Mouse (Mus musculus) limb, embryonic 10.5 days (tissue): Measurements from ENCODE around the gene Enpp7. TPM values are rescaled to one million over a fixed set of nuclear protein-coding genes. Genes with fewer than 3 reads are reported as not detected.
A peak's percentile ranks its signal among the peaks of the same experiment; 100 is the strongest.

ENCODE experiments used
- DNase-seq: peaks from one replicate; pipeline ENCODE4 v3.0.0-alpha.2; 2017; ENCODE audit warnings: low spot score
- H3K27ac ChIP-seq: fragments of 300-500 bp; sonication (generic); 2 replicates; pipeline ENCODE4 v1.5.1; 2016; ENCODE audit warnings: mild to moderate bottlenecking
- H3K27me3 ChIP-seq: fragments of 300-500 bp; sonication (generic); 2 replicates; pipeline ENCODE4 v1.6.1; 2016; ENCODE audit warnings: low read depth, mild to moderate bottlenecking; ENCODE audit not compliant: poor library complexity, severe bottlenecking
- H3K36me3 ChIP-seq: fragments of 300-500 bp; sonication (generic); 2 replicates; pipeline ENCODE4 v1.6.1; 2016; ENCODE audit warnings: mild to moderate bottlenecking, moderate library complexity
- H3K4me1 ChIP-seq: fragments of 300-500 bp; sonication (generic); 2 replicates; pipeline ENCODE4 v1.6.1; 2016
- H3K4me3 ChIP-seq: fragments of 300-500 bp; sonication (generic); 2 replicates; pipeline ENCODE4 v1.5.1; 2016; ENCODE audit warnings: mild to moderate bottlenecking, moderate library complexity
- H3K9me3 ChIP-seq: fragments of 300-500 bp; sonication (generic); replicated peaks from 2 replicates; pipeline ENCODE4 v1.6.1; 2016; ENCODE audit warnings: mild to moderate bottlenecking
- WGBS: fragments of 180-500 bp; shearing (Covaris S2); methylation state at CpG from one replicate; pipeline ENCODE4 v1.1.7; 2016; 5-methylcytosine and 5-hydroxymethylcytosine counted together
- polyA plus RNA-seq: library from polyadenylated mRNA; unstranded; fragments of >200 nt; fragmentation: Nextera tagmentation; extraction: Ambion mirVana; gene quantifications from 2 replicates; pipeline ENCODE4 v1.2.1, GENCODE M21; 2016

The Enpp7 gene
- polyA plus RNA-seq, 1 experiment from 2014 or later: not detected

DNA sequence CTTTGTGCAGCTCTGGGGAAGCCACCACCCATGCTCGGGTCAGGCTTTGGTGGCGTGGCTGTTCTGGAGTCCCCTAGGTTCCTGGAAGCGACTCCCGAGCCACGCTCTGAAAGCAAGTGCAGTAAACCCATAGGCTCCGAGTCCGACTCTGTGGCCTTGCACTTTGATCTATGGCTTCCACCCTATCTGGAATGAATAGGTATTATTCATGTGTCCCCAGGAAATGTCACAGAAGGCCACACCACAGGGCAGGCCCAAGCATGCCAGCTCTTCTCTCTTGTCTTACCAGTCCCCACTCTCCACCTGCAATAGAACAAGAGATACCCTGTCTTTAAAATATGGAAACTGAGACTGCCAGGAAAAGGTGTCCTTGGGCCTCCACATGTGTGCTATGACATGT lies 13.6 kb upstream of the Enpp7 start:
- H3K9me3 ChIP-seq: no peaks in the 10 kb centered on the region
- peaks cover 63% of the 10 kb centered on the region for H3K27me3 ChIP-seq
- H3K27ac ChIP-seq: no peak overlapping the region
- 86% methylated on average over 7 of the region's 7 CpGs for WGBS
- H3K4me3 ChIP-seq: no peak overlapping the region
- no peak for DNase-seq
- peaks cover 11% of the 10 kb centered on the region; the same call in 1 of the 2 replicates for H3K4me1 ChIP-seq
- H3K36me3 ChIP-seq: no peaks in the 10 kb centered on the region

DNA sequence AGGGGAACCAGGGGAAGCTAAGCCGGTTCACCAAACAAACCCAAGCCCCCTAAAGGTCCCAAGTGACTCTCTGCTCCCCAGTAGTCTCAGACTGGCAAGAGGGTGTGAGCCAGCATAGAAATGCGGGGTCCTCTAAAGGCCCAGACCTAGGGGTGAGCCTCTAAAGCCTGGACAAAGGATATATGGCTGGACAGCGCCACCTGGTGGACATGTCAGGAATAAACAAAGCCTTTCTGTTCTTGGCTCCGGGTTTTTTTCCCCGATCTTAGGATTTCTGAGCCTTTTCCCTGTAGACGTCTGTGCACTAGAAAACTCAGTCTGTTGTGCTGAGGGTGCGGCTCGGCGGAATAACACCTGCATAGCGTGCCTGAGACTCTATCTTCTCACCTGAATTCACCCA lies 12.6 kb upstream of the Enpp7 start:
- no peak overlapping the region for H3K27ac ChIP-seq
- H3K9me3 ChIP-seq: no peaks in the 10 kb centered on the region
- DNase-seq: peak; percentile 85
- 0 out of 2 replicates have a peak overlapping the region, but pooled peaks have one; percentile 7 for H3K4me3 ChIP-seq
- H3K36me3 ChIP-seq: no peaks in the 10 kb centered on the region
- peaks cover 59% of the 10 kb centered on the region for H3K27me3 ChIP-seq
- whole genome bisulfite sequencing: 3% methylated on average over 10 of the region's 10 CpGs
- H3K4me1 ChIP-seq: peaks cover 11% of the 10 kb centered on the region; the same call in 1 of the 2 replicates

DNA sequence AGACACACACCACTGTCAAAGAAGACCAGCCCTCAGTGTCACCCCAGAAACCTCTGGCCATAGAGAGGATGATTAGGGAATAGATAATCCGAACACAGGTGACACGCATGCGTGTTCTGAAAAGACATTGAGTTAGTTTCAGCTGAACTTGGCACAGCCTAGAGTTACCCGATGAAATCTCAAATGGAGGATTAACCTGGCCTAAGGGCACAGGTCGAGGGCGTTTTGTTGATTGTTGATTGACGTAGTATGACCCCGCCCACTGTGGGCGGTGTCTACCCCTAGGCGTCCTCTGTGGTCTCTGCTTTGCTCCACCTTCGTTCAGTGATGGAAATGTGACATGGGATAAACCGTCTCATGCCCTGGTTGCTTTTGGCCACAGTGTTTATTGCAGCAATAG lies 12.1 kb upstream of the Enpp7 start:
- peaks cover 11% of the 10 kb centered on the region; the same call in 1 of the 2 replicates for H3K4me1 ChIP-seq
- H3K4me3 ChIP-seq: 0 out of 2 replicates have a peak overlapping the region, but pooled peaks have one; percentile 7
- no peak for DNase-seq
- peaks cover 55% of the 10 kb centered on the region for H3K27me3 ChIP-seq
- H3K36me3 ChIP-seq: no peaks in the 10 kb centered on the region
- H3K27ac ChIP-seq: no peak overlapping the region
- H3K9me3 ChIP-seq: no peaks in the 10 kb centered on the region
- WGBS: 20% methylated on average over 12 of the region's 12 CpGs

GRCm38 (mm10) chr11:118980388-118980787 lies 7.6 kb upstream of the Enpp7 start:
- H3K4me3 ChIP-seq: no peak overlapping the region

DNA sequence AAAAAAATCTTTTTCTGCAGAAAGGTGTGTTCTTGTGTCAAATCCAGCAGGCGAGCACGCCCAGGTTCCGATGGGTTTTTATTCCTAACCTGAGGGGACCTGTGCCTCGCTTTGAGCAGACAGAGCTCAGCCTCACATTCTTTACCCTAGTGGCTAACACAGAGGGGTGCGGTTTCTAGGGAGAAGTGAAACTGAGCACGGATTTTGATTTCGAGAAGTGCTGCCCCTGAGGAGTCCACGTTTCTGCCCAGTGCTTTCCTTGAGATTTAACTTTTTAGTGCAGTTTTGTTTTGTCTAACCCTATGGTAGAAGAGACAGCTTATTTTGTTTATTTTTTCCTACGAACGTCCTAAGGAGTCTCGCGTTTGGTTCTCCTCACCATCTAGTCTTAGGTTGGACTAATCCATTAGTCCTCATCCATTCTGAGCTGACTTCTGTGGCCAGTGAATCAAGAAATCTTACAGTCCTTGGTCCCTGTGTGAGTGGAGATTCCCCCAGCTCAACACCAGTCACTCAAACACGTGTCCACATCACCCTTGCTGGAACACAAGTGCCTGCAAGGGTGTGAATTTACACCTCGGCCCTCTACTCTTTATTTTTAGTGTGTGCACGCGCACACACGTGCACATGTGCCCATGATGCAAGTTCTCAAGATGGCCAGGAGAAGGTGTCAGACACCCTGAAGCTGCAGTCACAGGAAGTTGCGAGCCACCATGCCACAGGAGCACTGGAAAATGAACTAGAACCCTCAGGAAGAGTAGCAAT lies 6.8 kb upstream of the Enpp7 start:
- Histone ChIP-seq H3K36me3 (no peaks in the 10 kb centered on the region), H3K4me3 (no peak overlapping the region), H3K27ac (no peak overlapping the region), H3K9me3 (no peaks in the 10 kb centered on the region), H3K4me1 (no peaks in the 10 kb centered on the region), H3K27me3 (peaks cover 22% of the 10 kb centered on the region)
- WGBS: 72% methylated on average over 18 of the region's 18 CpGs
- DNase-seq: no peak

More at GRCm38 (mm10) chr11:118980388-118980787, 7.6 kb upstream of the Enpp7 start:
- no peak for DNase-seq
- Histone ChIP-seq H3K27ac (no peak overlapping the region), H3K9me3 (no peaks in the 10 kb centered on the region), H3K27me3 (peaks cover 22% of the 10 kb centered on the region), H3K4me1 (peaks cover 5% of the 10 kb centered on the region; the same call in 1 of the 2 replicates), H3K36me3 (no peaks in the 10 kb centered on the region)
- WGBS: 87% methylated on average over 2 of the region's 2 CpGs

DNA sequence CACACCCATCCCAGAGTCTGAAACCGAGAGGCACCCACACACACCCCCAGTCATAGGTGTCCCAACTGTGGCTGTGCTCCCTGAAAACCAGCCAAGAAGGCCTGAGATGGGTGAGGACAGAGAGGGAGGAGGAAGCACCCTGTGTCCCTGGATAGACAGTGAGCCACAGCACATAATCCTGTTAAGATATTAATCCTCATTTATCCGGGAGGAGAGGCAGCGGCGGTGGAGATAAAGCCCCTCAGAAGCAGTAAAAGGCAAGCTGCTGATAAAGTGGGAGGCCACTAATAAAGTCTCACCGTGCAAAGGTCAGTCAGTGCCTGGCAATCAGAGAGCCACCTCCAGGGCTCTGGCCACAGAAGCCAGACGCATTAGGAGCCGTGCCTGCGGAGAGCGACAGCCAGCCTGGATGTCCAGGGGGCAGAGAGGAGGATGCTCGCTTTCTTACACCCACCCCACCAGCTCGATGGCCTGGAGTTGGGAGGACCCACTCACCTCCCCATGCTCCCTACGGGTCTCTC lies 5.3 kb upstream of the Enpp7 start:
- Histone ChIP-seq H3K36me3 (no peaks in the 10 kb centered on the region), H3K4me3 (no peak overlapping the region), H3K4me1 (no peaks in the 10 kb centered on the region), H3K27ac (no peak overlapping the region), H3K27me3 (peaks cover 22% of the 10 kb centered on the region), H3K9me3 (no peaks in the 10 kb centered on the region)
- 41% methylated on average over 12 of the region's 12 CpGs for WGBS
- DNase-seq: no peak

- WGBS: 63% methylated on average over 5 of the region's 5 CpGs
- H3K27me3 ChIP-seq: peaks cover 7% of the 10 kb centered on the region; the same call in 1 of the 2 replicates
- H3K4me1 ChIP-seq: no peaks in the 10 kb centered on the region
- H3K4me3 ChIP-seq: no peak overlapping the region
- no peaks in the 10 kb centered on the region for H3K9me3 ChIP-seq
- no peak overlapping the region for H3K27ac ChIP-seq
- no peak for DNase-seq
- no peaks in the 10 kb centered on the region for H3K36me3 ChIP-seq
These were observed 2.4 kb upstream of the Enpp7 start for GRCm38 (mm10) chr11:118985571-118985970.

DNA sequence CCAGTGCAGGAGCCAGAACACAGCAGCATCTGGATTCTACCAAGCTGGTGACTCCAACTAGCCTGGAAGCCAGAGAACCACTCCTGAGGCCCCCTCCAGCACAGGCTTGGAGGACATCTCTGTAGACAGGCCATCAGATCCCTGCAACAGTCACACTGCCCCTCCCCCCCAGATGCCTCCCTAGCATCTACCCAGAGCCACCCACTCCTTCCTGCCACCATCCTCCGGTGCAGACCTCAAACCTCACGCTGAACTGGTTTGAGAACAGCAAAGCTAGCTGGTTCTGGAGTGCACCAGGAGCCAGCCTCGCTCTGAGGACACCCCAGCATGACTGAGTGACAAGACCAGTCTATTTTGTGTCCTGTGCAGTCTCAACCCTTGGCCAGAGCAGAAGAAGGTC lies 4.8 kb downstream of the Enpp7 start:
- Histone ChIP-seq H3K4me1 (peaks cover 21% of the 10 kb centered on the region), H3K4me3 (no peak overlapping the region), H3K27ac (no peak overlapping the region), H3K27me3 (peaks cover 53% of the 10 kb centered on the region), H3K36me3 (no peaks in the 10 kb centered on the region), H3K9me3 (no peaks in the 10 kb centered on the region)
- DNase-seq: no peak
- WGBS: 68% methylated on average over 3 of the region's 3 CpGs

- no peaks in the 10 kb centered on the region for H3K36me3 ChIP-seq
- DNase-seq: no peak
- peaks cover 72% of the 10 kb centered on the region for H3K27me3 ChIP-seq
- H3K4me3 ChIP-seq: no peak overlapping the region
- 33% methylated on average over 4 of the region's 4 CpGs for WGBS
- no peak overlapping the region for H3K27ac ChIP-seq
- H3K4me1 ChIP-seq: peaks cover 42% of the 10 kb centered on the region
- H3K9me3 ChIP-seq: no peaks in the 10 kb centered on the region
These were observed 7.5 kb downstream of the Enpp7 start for GRCm38 (mm10) chr11:118995448-118995847.

DNA sequence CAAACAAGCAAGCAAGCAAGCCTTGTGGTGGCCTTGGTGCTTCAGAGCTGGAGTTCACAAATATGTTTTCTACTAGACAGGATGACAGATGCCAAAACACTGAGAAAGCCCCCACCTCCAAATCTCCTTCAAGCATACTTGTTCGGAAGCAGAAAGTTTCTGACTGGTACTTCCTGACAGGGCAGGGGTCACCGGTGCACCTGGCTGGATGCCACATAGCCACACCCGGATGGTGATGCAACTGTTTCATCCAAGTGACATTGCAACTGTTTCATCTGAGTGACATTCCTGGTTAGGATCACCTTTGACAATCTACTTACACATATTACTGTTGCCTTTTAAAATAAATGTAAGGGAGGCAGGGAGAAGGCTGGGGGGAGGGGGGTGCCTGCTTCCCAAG lies 9.2 kb downstream of the Enpp7 start:
- Histone ChIP-seq H3K27ac (no peak overlapping the region), H3K4me3 (no peak overlapping the region), H3K4me1 (peaks cover 42% of the 10 kb centered on the region), H3K27me3 (peaks cover 84% of the 10 kb centered on the region), H3K36me3 (no peaks in the 10 kb centered on the region), H3K9me3 (no peaks in the 10 kb centered on the region)
- no peak for DNase-seq
- WGBS: 84% methylated on average over 3 of the region's 3 CpGs

GRCm38 (mm10) chr11:118998540-118999265 lies 10.7 kb downstream of the Enpp7 start:
- Histone ChIP-seq H3K27me3 (peaks cover 79% of the 10 kb centered on the region), H3K9me3 (no peaks in the 10 kb centered on the region), H3K27ac (peak overlapping the region; percentile 74), H3K36me3 (no peaks in the 10 kb centered on the region), H3K4me1 (peaks cover 35% of the 10 kb centered on the region), H3K4me3 (peak overlapping the region; percentile 42)
- WGBS: 11% methylated on average over 30 of the region's 30 CpGs
- peak; percentile 95 for DNase-seq

DNA sequence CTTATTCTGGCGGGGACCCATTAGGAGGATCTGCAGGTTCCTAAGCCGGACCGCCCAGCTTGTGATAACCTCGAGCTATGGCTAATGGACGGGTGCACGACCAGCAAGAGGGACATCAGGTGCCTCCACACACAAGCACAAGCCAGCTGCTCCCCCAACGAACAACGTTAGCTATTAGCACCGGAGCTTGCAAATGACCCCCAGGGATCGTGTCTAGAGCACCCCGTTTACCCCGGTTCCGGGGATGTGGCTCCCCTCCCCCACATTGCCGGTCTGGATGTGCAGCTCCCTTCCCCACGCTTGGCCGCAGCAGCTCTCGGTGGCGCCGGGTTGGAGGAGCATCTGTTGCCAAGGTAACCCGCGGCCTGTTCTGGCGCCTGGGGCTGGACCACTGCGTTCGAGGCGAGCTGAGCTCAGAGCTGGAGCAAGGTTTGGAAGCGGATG lies 11.4 kb downstream of the Enpp7 start:
- no peaks in the 10 kb centered on the region for H3K36me3 ChIP-seq
- peaks cover 35% of the 10 kb centered on the region for H3K4me1 ChIP-seq
- peak overlapping the region; percentile 42 for H3K4me3 ChIP-seq
- H3K27me3 ChIP-seq: peaks cover 73% of the 10 kb centered on the region
- H3K9me3 ChIP-seq: no peaks in the 10 kb centered on the region
- no peak overlapping the region for H3K27ac ChIP-seq
- WGBS: 4% methylated on average over 26 of the region's 26 CpGs
- DNase-seq: peak; percentile 80

GRCm38 (mm10) chr11:119000877-119001276 lies 12.9 kb downstream of the Enpp7 start:
- peaks cover 28% of the 10 kb centered on the region for H3K4me1 ChIP-seq
- no peak for DNase-seq
- H3K4me3 ChIP-seq: no peak overlapping the region
- 78% methylated on average over 2 of the region's 2 CpGs for WGBS
- H3K36me3 ChIP-seq: no peaks in the 10 kb centered on the region
- no peak overlapping the region for H3K27ac ChIP-seq
- peaks cover 61% of the 10 kb centered on the region for H3K27me3 ChIP-seq
- H3K9me3 ChIP-seq: no peaks in the 10 kb centered on the region
